Mouse (Mus musculus) cerebellum, postnatal 25 days (tissue): Measurements from ENCODE around the gene Ucn2.

Experiments used
- DNase-seq, 2 experiments: peaks; one replicate each; pipeline ENCODE4 v3.0.0; 2021; ENCODE audit warnings: mixed read lengths in 2 of 2

The Ucn2 gene

DNA sequence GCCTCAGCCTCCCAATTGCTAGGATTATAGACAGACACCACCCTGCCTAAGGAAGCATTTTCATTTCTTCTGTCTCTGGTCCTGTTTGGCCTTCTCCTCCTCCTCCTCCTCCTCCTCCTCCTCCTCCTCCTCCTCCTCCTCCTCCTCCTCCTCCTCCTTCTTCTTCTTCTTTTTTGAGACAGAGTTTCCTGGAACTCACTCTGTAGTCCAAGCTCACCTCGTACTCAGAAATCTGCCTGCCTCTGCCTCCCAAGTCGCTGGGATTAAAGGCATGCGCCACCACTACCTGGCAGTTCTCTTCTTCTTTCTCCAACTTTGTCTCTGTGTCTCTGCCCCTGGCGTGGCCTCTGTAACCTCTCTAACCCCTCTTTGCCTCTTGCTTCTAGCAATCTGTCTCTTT is at the start of gene Ucn2:
Gene Ucn2 (plus strand): TSS at position 301 of the 400 bp plus-strand sequence.
- no peak for DNase-seq

DNA sequence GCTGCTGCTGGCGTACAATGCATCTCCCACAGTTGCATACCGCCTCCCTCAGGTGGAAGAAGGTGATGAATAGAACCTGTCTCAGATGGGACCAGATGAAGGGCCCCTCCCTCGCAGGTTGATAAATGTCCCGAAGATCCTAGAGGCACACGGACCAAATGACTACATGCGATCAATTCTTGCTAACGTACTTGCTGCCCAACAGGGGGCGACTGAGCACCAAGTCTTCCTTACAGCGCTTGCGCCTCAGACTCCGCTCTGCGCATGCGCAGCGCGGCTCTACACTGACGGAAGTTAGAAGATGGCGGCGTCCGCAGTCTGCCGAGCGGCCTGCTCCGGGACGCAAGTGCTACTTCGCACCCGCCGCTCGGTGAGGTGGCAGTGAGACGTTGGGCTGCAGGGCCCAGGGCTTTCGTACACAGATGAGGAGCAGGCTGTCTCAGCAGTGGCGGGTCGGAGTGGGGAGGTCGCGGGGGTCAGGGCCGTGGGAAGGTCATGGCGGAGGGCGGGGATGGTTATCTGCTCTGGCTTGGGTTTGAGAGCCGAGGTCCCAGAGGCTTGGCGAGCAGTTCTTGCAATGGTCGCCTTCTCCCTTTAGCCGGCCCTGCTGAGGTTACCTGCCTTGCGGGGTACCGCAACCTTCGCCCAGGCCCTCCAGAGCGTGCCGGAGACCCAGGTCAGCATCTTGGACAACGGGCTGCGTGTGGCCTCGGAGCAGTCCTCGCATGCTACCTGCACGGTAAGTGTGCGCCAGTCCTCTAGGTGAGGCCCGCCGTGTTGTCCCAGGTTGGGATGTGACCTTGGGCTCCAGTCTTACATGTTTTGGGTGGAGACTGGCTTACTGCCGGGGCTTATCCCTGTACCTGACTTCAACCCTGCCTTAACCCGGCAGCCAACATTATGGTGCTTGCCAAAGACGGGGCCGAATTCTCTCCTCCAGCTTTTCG is 49.1 kb upstream of the Ucn2 start, which contains the start of gene Uqcrc1:
Gene Uqcrc1 (plus strand): TSS at position 216 of the 947 bp plus-strand sequence.
- DNase-seq: peak; percentile 98 to 99

DNA sequence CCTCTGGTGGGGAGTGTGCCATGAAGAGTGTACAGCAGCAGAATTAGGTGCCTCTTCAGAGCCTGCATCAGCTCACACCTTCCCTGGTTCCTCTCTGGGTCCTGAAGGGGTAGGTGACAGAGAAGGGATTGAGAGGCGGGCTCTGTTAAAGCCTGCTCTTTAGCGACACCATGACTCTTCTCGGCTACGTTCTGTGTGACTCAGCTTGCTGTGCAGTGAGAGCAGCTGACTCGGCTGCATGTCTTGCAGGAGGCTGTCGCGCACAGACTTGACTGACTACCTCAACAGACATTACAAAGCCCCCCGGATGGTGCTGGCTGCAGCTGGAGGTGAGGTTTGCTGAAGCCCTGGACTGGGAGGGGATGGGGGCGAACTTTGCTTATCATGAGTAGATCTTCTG is 40.7 kb upstream of the Ucn2 start:
- DNase-seq: no peak

DNA sequence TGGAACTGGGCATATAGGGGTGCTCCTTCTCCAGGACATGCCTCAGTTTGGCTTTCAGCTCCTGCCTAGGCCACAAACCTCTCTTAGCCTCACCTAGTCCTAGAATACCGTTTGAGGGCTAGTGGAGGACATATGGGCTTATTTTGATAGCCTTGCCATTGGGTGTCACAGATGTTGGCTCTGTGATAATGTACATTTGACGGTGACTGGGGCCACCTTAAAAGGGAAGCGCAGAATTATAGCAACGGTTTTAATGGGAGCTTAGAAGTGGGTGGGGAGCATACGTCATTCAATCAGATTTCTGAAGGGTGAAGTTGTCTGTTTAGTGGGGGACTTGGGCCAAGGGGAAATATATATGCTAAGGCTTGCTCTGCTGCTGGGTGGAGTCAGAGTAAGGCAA is 40.2 kb upstream of the Ucn2 start:
- no peak for DNase-seq

DNA sequence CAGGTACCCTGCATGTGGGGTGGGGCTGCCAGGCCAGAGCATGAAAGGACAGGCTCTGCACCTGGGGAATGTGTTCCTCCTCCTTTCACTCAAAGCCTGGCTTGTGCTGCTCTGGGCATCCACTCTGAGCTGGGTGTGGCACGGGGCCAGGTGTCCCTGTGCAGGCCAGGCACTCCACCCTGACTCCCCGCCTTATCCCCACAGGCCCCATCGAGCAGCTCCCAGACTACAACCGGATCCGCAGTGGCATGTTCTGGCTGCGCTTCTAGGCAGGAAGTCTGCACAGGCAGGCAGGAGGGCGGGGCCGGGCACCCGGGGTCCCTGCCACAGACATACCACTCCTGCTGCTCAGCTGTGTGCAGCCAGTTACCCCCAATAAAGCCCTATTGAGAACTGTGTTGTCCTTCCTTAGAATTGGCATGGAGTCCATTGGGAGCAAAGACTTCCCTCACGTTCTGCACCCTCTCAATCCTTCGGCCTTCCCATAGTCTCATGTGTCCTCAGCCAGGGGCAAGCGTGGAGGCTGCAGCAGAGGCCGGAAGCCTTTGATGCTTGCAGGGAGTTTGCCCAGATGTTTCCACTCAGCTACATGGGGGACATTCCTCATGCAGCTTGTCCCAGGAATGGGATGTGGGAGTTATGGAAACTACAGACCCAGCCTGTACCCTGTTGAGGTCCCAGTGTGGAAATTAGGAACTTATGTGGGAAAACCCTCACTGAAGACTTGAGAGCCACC is 36.4 kb upstream of the Ucn2 start:
- DNase-seq: peak; percentile 70 to 83

DNA sequence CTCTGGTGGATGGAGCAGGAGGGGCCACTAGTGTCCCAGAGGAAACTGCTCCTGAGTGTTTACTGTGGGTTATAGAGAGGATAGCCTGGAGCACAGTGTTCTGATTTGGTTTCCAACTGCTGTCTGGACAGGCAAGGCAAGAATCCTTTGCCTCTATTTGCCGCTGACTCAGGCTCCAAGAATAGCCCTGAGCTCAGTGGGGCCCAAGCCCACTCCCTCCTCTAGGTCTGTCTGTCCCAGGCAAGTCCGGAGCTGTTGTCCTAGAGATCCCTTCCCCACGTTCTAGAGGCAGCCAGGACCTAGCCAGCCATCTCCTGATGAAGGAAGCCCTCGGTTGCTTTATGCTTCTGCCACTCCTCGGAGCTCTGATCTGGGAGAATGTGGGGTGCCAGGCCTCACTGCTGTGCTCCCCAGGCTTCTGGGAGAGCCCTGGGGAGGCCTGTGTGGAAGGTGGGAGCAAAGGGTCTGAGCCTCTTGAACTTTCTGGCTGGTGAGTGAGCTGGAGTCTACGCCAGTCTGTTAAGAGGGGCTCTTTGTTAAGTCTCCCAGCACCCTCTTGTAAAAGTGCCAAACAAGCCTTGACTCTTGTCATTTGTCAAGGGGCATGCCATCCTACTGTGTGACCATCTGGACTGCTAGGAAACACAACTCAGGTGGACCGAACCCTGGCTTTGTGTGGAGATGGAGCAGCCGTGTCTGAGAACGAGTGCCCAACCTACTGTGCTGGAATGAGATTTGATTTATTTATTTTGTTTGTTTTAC is 35.7 kb upstream of the Ucn2 start:
- peak; percentile 52 to 61 for DNase-seq

DNA sequence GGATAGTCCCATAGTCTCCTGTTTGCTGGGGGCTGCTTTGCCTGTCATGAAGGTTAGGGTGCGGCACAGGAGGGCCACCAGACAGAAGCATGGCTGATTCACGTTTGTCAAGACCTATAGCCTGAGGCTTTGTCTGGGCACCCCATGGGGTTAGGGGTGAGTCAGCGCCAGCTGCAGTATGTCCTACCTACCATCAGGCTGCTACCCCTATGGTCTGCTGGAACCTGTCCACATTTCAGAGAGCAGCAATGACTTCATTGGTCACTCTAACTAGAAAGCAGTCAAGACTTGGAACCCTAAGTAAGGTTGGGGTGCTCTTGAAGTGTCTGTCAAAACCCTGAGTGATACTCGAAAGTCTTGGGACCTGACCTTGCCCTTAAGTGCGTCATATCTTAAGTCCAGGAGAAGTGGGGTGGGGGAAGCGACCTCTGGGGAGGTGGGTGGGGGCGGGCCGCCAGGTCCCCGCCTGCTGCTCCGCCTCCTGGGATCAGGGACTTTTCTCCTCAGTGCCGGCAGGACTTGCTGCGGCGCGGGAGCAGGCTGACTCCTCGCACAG is 32.7 kb upstream of the Ucn2 start, which contains the start of gene Col7a1:
Gene Col7a1 (plus strand): TSS at position 506 of the 556 bp plus-strand sequence.
- DNase-seq: no peak

DNA sequence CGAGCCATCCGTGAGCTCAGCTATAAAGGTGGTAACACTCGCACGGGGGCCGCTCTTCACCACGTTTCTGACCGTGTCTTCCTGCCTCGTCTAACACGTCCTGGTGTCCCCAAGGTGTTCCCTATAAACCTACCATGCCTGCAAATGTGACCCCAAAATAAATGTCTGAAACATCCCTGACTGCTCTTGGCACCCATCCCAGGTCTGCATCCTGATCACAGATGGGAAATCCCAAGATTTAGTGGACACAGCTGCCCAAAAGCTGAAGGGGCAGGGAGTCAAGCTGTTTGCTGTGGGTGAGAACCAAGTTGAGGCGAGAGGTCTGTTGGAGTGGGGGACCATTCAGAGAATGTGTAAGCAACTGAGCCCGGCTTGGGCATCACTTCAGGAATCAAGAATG is 30.6 kb upstream of the Ucn2 start:
- DNase-seq: peak in 1 of 2 experiments; percentile 33

DNA sequence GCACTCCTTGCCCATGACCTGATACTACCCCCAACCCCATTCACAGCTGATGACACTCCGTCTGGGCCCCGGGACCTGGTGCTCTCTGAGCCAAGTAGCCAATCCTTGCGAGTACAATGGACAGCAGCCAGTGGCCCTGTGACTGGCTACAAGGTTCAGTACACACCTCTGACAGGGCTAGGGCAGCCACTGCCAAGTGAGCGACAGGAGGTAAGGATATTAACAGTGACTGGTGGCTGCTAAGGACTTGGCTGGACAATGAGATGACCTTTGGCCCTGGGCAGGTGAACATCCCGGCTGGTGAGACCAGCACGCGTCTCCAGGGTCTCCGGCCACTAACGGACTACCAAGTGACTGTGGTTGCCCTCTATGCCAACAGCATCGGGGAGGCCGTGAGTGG is 30.0 kb upstream of the Ucn2 start:
- DNase-seq: no peak

DNA sequence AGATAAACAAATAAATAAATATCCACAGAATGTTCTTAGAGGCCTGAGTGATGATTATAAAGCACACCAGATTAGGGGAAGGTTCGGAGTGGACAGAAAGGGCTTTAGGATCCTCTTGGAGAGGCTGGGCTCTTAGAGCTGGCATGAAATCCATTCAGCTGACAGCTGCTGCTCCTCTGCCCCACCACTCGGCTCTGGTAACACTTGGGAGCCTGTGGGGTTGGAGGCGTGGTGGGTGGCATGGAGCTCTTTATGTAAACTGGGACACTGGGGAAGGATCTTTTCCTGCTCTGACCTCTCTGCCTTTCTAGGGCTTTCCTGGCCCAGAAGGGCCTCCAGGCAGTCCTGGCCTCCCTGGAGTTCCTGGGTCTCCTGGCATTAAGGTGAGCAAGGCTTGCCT is 22.2 kb upstream of the Ucn2 start:
- DNase-seq: no peak

DNA sequence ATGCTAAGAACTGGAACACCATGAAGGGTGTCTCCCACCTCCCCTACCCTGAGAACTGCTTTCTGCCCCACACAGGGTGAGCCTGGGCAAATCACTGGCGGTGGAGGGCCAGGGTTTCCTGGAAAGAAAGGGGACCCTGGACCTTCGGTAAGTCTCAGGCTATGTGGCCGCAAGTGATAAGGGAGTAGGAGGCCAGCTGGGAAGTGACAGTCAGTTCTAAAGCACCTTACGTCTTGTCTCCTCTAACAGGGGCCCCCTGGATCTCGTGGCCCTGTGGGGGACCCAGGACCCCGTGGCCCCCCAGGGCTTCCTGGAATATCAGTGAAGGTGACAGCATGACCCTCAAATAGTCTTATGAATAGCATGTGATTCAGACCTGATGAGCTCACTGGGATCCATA is 21.5 kb upstream of the Ucn2 start:
- no peak for DNase-seq

DNA sequence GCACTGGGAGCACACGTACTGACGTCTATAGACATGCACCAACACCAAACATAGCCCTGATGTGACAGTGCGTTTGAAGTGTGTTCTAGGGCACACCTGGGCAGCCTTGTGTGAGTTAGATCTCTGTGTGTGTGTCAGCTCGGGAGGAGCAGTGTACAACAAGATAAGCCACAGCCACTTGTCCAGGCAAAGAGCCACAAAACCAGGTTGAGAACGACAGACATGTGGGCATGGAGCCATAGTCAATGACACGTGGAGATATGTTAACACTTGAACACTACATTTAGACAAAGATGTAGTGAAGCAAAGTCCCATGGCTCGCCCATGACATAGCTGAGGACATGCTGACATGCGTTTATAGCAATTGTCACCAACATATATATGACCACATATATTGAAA is 15.2 kb upstream of the Ucn2 start:
- no peak for DNase-seq

DNA sequence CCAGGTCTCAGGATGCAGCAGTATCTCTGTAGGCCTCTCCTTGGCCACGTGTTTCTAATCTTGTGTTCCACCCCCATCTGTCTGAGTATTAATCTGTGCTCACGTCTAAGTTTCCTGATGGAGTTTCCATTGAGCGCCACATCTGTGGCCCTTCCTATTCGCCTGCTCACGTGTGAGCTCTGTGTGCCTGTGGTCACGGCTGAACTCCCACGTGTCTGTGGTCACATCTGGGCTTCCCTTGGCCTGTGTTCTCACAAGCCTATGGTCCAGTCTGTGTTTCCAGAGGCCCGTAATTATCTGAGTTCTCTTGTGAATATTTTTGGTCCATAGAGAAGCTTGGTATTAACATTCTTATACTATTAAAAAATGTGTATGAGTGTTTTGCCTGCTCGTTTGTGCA is 9.3 kb upstream of the Ucn2 start:
- DNase-seq: no peak

DNA sequence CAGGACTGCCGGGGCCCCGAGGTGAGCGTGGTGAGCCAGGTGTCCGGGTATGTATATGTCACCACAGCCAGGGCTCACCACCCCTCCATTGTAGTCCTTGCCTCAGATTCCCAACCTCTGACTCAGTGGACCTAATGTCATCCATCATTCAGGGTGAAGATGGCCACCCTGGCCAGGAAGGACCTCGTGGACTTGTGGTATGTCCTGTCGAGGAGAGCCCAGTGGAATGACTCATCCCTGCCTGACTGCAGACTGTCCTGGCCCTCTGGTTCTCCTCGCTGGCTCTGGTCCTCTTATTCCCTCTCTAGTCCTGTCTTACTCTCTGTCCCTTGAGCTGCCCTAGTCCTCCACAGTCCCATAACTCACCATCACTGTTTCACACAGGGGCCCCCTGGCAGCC is 7.8 kb upstream of the Ucn2 start:
- DNase-seq: no peak

DNA sequence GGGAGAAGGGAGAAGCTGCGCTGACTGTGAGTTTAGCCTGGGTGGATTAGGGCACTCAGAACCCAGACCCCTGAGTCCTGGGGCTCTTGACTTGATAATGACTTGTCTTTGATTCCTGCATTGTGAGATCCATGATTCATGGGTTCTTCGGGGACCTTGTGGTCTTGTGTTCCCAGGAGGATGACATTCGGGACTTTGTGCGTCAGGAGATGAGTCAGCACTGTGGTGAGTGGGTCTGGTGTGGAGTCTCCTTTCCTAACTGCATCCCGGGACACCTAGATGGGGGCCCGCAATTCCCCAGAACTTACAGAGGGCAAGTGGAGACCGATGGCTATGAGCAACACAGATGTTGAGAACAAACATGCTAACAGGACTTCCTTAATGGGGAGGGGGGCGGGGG is 3.3 kb upstream of the Ucn2 start:
- DNase-seq: no peak

DNA sequence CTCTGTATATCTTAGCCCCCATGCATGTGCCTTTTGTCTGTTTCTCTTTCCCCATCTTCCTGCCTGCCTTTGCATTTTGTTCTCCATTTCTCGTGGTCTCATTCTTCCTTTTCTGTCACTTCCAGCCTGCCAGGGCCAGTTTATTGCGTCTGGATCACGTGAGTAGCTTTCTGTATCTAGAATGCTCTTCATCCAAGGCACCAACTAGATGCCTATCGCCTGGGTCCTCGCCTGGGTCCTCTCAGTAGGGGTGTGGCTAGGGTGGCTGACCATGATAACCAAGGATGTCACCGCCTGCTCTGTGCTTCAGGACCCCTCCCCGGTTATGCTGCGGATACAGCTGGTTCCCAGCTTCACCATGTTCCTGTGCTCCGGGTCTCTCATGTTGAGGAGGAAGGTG is 2.6 kb upstream of the Ucn2 start:
- DNase-seq: no peak

DNA sequence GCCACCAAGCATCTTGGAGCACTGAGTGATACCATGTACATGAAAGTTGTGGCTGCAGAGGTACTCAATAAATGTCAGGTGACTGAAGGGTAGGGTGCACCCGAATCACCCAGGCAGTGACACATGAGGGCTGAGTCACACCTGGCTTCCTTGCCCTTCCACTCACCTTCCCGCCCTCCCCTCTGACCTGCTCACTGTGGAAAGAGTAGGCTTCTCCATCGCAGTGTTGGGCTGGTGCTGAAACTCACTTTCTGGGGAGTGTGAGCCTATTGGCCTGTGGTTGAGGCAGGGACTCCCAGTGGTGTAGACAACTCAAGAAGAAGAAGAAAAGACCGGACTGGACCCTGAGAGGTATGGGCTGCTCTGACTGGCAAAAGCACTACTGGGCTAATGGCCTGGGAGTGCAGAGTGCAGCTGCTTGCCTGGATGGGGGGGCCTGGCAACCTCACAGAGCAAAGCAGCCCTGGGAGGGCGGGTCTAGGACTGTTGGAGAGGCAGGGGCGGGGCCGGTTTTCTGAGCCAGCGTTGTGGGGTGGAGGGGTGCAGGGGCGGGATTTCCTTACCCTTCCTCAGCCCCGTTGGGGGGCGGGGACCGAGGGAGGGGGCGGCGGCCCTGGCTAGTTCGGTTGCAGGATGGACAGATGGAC is 2.0 kb downstream of the Ucn2 start:
- peak in 1 of 2 experiments; percentile 34 for DNase-seq

DNA sequence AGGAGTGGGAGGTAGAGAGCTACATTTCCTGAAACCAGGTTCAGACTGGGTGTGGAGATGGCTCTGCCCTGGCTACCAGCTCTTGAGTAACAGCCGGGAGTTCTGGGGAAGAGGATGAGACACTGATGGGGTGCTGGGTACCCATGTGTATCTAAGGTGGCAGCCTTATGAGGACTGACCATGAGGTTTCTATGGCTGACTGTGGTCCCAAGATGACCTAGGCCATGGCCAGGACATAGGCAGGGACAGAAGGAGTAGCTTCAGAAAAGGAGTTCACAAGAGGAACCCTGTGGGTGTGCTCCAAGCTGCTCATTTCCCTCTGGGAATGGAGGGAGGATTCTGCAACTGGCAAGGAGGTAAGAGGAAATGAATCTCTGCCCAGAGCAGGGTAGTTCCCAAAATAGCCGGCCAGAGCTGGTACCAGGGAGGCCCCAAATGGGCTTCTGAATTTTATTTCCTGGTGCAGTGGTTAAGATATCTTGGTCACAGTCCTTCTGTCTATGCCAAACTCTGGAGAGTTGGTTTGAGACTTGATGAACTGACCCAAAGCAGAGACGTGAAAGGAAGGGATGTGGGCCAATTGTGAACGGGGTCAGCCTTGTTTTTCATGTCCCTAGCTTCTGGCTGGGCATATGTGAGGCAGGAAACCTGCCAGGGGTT is 4.1 kb downstream of the Ucn2 start:
- no peak for DNase-seq

DNA sequence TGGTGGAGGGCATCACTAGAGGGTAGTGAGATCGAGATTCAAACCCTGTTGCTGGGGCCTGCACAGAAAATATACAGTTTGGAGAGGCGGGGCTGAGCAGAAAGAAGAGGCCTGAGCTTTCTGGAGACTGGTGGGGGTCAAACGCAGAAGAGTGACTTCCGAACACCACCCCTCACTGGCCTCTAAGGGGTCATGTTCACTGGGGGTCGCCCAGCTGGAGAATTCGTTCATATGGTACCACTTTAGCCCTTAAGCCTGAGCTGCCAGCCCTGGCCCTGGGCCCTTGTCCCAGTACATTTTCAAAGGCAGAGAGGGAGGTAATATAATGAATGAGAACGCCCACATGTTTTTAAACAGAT is 4.6 kb downstream of the Ucn2 start:
- peak in 1 of 2 experiments; percentile 26 for DNase-seq

DNA sequence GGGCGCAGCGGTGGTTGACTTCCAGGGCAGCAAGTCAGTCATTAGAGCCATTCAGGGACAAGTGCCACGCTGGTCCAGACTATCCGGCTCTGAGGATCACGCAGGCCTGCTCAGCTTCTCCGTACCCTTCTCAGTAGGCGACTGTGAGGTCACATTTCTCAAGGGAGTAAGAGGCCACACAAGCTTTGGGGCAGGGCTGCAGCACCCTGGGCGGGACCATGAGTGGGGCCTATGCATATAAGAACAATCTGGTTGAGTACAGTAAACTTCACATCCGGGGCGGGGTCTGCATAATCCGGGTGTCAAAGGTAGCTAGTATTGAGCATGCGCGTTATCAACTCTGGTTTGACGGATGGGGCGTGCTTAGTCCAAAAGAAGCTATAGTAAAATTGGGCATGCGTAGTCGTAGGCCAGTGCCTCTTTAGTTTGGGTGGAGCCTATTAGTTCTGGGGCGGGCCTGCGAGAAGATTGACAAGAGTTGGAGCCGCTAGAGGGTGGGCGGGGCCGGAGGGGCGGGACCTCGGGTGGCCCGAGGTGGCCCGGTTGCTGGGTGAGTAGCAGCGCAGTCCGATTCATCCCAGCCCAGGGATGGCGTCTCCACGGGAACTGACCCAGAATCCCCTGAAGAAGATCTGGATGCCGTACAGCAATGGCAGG is 5.7 kb downstream of the Ucn2 start, which contains the start of gene Pfkfb4:
Gene Pfkfb4 (plus strand): TSS at position 351 of the 657 bp plus-strand sequence.
- peak; percentile 86 to 91 for DNase-seq

DNA sequence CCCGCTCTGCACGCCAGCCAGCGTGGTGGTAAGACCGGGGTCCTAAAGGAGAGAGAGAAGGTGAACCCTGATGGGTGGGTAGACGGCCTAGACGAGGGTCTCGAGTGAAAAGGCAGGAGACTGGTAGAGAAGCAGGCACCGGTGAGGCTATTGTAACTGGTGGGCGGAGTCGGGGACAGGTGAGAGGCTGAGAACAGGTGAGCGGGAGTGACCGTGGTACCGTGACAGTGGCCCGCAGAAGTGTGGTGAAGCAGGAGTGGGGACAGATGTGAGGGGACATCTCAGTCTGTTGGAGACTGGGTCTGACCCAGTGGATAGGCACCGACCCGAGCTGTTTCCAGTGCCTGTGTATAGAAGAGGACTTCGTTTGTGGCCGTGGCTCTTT is 6.3 kb downstream of the Ucn2 start:
- DNase-seq: no peak
